Mouse (Mus musculus): ENCODE results near the gene Rgl2. TPM values are rescaled to one million over a fixed set of nuclear protein-coding genes. Genes with fewer than 3 reads are reported as not detected.
"Not testable (repeated sequence)": the region's sequence is repeated elsewhere in the genome, so short reads cannot be mapped to it uniquely, and the experiment has no call there.

The Rgl2 gene
- polyA plus RNA-seq, 1 experiment from 2014 or later = 59.2 TPM

DNA sequence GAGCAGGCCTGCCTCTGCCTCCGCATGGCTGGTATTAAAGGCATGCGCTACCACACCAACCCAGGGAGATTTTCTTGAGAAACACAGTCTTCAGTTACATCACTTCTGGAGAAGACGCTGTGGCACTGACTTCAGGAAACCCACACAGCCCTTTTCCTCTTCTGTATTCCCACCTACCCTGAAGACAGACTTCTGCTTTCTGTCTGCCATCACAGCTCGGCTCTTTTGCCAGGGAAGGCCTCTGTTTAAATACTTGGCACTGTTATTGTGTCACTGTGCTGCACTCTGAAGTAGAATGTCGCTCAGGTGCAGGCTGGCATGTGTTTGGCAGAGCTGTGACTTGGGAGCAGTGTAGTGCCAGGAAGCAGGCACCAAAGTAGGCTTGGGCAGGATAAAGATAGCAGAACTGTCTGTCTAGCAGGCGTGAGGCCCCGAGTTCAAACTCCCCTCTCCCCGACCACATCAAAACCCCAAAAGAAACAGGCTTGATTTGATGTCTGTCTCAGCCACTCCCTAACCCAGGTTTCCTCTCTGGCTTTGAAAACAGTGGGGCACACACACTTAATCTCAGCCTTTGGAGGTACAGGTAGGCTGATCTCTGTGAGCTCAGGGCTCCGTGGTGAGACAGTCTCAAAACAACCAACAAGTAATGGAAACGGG lies 18.2 kb downstream of the Rgl2 start:
- ATAC-seq (ENCODE audit: low FRiP score, low read depth) = no peak
- Histone ChIP-seq H3K4me1 (peaks cover 30% of the 10 kb centered on the region), H3K27me3 (no peaks in the 10 kb centered on the region), H3K36me3 (peaks cover 84% of the 10 kb centered on the region), H3K4me3 (no peak overlapping the region), H3K9ac (no peak overlapping the region), H3K27ac (no peak overlapping the region), H3K4me2 (replicated peaks) (no peak overlapping the region), H3K9me3 (no peaks in the 10 kb centered on the region)
- WGBS = 89% methylated on average over 10 of the region's 10 CpGs

DNA sequence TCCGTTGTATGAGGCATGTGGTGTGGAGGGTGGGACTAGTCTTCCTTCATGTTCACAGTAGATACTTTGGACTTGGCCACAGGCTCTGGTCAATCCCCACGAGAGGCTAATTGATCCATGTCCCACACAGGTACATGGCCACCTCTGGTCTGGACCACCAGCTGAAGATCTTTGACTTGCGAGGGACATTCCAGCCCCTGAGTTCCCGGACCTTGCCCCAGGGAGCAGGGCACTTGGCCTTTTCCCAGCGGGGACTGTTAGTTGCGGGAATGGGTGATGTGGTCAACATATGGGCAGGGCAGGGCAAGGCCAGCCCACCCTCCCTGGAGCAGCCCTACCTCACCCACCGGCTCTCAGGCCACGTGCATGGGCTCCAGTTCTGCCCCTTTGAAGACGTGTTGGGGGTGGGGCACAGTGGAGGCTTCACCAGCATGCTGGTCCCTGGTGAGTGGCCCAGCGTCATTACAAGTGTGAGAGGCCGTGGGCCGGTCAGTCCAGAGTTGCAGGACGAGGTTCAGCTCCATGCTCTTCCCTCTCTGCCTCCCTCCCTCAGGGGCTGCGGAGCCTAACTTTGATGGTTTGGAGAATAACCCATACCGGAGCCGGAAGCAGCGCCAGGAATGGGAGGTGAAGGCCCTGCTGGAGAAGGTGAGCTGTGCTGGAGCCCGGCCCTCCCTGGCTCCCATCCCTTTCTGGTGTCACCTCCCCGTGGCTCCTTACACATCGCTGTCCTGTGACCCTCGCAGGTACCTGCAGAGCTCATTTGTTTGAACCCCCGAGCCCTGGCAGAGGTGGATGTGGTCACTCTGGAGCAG lies 19.0 kb downstream of the Rgl2 start:
- WGBS = 82% methylated on average over 22 of the region's 22 CpGs
- Histone ChIP-seq H3K9me3 (no peaks in the 10 kb centered on the region), H3K4me1 (peaks cover 37% of the 10 kb centered on the region), H3K27ac (no peak overlapping the region), H3K4me3 (no peak overlapping the region), H3K4me2 (replicated peaks) (no peak overlapping the region), H3K9ac (no peak overlapping the region), H3K27me3 (no peaks in the 10 kb centered on the region), H3K36me3 (peaks cover 84% of the 10 kb centered on the region)
- ATAC-seq (ENCODE audit: low FRiP score, low read depth) = no peak

DNA sequence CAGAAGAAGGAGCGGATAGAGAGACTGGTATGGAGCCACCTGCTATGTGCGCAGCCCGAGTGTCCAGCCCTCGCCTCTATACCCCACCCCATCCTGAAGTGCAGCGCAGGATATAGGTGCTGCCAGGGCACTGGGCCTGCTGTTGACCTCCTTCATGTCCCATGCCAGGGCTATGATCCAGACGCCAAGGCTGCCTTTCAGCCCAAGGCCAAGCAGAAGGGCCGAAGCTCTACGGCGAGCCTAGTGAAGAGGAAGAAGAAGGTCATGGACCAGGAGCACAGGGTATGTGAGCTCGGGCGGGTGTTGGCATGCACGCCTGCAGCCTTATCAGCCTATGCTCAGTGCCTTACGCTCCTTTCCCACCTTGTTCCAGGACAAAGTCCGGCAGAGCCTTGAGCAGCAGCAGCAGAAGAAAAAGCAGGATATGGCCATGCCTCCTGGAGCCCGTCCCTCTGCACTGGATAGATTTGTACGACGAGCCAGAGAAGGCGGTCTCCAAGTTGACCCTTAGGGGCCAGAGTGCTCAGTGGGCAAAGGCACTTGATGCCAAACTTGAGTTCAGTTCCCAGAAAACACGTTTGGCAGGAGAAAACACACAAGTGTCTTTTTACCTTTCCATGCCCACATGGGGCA lies 19.7 kb downstream of the Rgl2 start:
- H3K4me2 ChIP-seq (replicated peaks) = no peak overlapping the region
- H3K4me3 ChIP-seq = no peak overlapping the region
- H3K4me1 ChIP-seq = peaks cover 44% of the 10 kb centered on the region
- H3K27ac ChIP-seq = no peak overlapping the region
- 88% methylated on average over 19 of the region's 19 CpGs for WGBS
- H3K9me3 ChIP-seq = no peaks in the 10 kb centered on the region
- no peak overlapping the region for H3K9ac ChIP-seq
- no peak for ATAC-seq (ENCODE audit: low FRiP score, low read depth)
- no peaks in the 10 kb centered on the region for H3K27me3 ChIP-seq
- H3K36me3 ChIP-seq = peaks cover 85% of the 10 kb centered on the region

DNA sequence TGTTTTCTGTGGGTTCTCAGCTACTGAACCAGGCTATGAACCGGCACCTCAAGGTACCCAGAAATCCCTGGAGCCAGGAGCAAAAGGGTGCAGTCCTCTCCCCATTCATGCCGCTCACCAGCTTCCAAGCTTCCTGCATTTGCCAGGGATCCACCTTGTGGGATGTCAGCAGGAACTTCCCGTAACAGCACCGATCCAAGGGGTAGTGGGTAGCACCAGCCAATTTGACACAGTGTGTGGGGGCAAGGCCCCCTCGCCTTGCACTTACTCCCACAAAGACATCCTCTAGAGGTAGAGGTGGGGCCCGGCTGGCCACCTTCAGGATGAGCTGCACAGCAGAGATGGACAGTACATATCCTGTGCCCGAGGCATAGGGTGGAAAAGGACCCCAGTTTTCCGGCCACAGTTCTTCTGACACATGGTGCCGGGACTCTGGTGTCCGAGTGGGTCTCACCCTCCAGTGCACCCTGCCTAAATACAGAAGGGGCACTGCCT lies 20.8 kb downstream of the Rgl2 start:
- H3K9ac ChIP-seq = peak overlapping the region; percentile 99

DNA sequence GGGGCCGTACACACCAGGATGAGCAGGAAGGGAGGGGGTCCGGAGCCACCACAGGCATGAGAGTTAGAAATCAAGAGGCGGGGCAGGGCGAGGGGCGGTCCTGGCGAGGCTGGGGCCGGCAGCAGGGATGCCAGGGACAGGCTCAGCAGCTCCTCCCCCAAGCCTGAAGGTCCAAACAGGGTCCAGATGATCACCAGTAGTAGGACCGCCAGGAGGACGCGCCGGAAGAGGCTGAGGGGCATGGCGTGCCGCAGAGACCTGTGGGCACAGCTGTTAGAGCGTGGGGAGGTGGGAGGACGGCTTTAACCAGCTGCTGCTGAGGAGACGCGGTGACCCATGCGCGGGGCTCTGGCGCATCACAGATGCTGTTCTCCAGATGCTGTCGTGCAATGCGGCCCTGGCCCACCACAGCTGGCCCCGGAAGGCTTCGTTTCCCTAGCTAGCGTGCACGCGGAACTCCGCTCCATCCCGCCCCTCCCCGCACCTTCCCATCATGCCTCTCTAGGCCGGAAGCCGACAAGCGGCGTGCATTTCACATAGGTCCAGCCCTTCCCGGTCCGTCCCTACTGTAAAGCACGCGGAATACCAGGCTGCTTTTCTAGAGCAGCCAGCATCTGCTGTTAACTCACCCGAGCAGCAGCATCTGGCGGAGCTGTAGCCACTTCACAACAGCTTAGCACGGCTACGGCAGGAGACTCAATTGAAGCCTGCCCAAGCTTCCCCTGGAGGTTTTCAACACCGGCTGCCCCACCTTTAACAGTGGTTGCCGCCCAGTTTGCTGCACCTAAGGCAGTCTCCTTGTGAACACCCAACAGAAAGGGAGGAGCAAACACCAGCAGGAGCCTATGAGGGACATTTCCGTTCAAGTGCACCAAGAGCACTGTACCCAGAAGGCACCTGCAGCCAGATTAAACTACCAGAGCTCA lies 21.9 kb downstream of the Rgl2 start, which contains the start of gene B3galt4:
TSS of gene B3galt4 (minus strand) at position 468 of the 926 bp plus-strand sequence.
- peaks cover 53% of the 10 kb centered on the region for H3K4me1 ChIP-seq
- ATAC-seq (ENCODE audit: low FRiP score, low read depth) = peak; percentile 77
- WGBS = under 1% methylated on average over 45 of the region's 45 CpGs

More for the DNA sequence above, 20.8 kb downstream of the Rgl2 start:
- peak overlapping the region; percentile 51 for H3K4me3 ChIP-seq
- no peaks in the 10 kb centered on the region for H3K27me3 ChIP-seq
- H3K4me2 ChIP-seq (replicated peaks) = peak overlapping the region; percentile 92
- peaks cover 81% of the 10 kb centered on the region for H3K36me3 ChIP-seq
- H3K27ac ChIP-seq = peak overlapping the region; percentile 96
- ATAC-seq (ENCODE audit: low FRiP score, low read depth) = no peak
- H3K4me1 ChIP-seq = peaks cover 53% of the 10 kb centered on the region
- WGBS = 80% methylated on average over 10 of the region's 10 CpGs
- no peaks in the 10 kb centered on the region for H3K9me3 ChIP-seq

DNA sequence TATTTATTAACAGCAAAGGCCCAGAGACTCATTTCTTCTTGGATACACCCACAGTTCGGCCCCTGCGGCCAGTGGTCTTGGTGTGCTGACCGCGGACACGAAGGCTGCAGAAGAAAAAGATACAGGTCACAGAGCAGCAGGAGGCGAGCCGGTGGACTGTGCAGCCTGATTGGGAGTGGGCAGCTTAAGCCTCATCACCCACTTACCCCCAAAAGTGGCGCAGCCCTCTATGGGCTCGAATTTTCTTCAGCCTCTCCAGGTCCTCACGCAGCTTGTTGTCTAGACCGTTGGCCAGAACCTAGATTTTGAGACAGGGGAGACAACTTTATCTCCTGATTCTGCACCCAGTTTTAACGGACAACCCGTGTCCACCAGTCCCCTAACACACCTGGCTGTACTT lies 22.7 kb downstream of the Rgl2 start:
- peaks cover 64% of the 10 kb centered on the region for H3K36me3 ChIP-seq
- H3K9me3 ChIP-seq; ATAC-seq (ENCODE audit: low FRiP score, low read depth); H3K27me3 ChIP-seq; H3K27ac ChIP-seq: not testable (repeated sequence)
- H3K4me3 ChIP-seq = peak overlapping the region; percentile 51
- H3K9ac ChIP-seq = peak overlapping the region; percentile 99
- H3K4me2 ChIP-seq (replicated peaks) = peak overlapping the region; percentile 92
- H3K4me1 ChIP-seq = peaks cover 58% of the 10 kb centered on the region
- WGBS = 75% methylated on average over 13 of the region's 13 CpGs

More for the DNA sequence above, 21.9 kb downstream of the Rgl2 start, which contains the start of gene B3galt4:
- peak within 1 kb of the TSS; percentile 99 for H3K9ac ChIP-seq
- peak within 1 kb of the TSS; percentile 96 for H3K27ac ChIP-seq
- H3K4me2 ChIP-seq (replicated peaks) = peak within 1 kb of the TSS; percentile 92
- H3K9me3 ChIP-seq = no peaks in the 10 kb centered on the region
- H3K4me3 ChIP-seq = peak within 1 kb of the TSS; percentile 51
- no peaks in the 10 kb centered on the region for H3K27me3 ChIP-seq
- H3K36me3 ChIP-seq = peaks cover 70% of the 10 kb centered on the region

DNA sequence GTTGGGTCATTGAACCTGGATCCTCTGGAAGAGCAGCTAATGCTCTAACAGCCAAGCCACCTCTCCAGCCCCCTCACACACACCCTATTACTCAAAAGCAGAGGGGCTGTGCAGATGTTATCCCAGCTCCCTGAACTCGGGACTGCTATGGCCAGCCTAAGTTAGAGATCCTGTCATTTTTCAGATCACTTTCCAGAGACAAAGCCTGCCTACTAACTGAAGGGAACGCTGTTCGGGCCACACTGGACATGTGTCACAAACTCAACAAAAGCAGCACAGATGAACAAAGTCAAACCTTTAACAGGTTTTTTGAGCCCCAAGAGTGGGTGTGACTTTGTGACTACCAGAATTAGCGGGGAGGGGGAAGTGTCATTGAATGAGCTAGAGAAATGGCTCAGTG lies 23.5 kb downstream of the Rgl2 start:
- peaks cover 63% of the 10 kb centered on the region for H3K4me1 ChIP-seq
- H3K4me3 ChIP-seq = peak overlapping the region; percentile 93
- ATAC-seq (ENCODE audit: low FRiP score, low read depth) = no peak
- H3K27me3 ChIP-seq = no peaks in the 10 kb centered on the region
- peak overlapping the region; percentile 99 for H3K4me2 ChIP-seq (replicated peaks)
- peaks cover 57% of the 10 kb centered on the region for H3K36me3 ChIP-seq
- H3K9me3 ChIP-seq = no peaks in the 10 kb centered on the region
- no peak overlapping the region; the same call in 1 of the 2 replicates for H3K27ac ChIP-seq
- 80% methylated on average over 4 of the region's 4 CpGs for WGBS
- H3K9ac ChIP-seq = peak overlapping the region; percentile 99

GRCm38 (mm10) chr17:33953310-33953709 lies 24.0 kb downstream of the Rgl2 start:
- H3K4me3 ChIP-seq = peak overlapping the region; percentile 93

DNA sequence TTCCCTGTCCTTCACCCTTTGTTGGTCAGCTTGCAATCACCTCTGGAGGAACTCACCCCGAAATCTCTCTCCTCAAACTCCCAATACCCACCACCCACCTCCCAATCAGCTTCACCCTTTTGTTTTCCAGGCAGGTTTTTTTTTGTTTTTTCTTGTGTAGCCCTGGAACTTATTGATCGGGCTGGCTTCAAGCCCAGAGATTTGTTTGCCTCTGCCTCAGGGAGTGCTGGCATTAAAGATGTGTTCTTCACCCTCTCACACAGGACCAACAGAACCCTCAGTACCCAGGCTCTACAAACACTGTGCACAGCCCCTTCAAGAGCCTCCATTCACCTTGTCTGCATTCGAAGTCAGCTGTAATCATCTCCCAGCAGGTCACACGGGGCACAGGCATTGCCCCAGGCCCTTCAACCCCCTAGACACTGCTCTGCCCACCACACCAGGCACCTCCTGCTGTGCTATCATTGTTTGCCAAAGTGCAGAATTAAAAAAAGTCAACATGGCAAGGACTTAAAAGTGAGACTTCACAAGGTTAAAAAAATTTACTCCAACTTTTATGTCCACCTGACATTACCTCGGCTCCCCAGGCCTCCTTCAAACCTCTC lies 24.7 kb downstream of the Rgl2 start:
- H3K9ac ChIP-seq = peak overlapping the region; percentile 99
- no peaks in the 10 kb centered on the region for H3K9me3 ChIP-seq
- H3K4me3 ChIP-seq = peak overlapping the region; percentile 93
- peak overlapping the region; percentile 95 for H3K27ac ChIP-seq
- 42% methylated on average over 5 of the region's 5 CpGs for WGBS
- peaks cover 63% of the 10 kb centered on the region for H3K4me1 ChIP-seq
- H3K36me3 ChIP-seq = peaks cover 57% of the 10 kb centered on the region
- H3K27me3 ChIP-seq = no peaks in the 10 kb centered on the region
- ATAC-seq (ENCODE audit: low FRiP score, low read depth) = no peak
- H3K4me2 ChIP-seq (replicated peaks) = peak overlapping the region; percentile 99

More at GRCm38 (mm10) chr17:33953310-33953709, 24.0 kb downstream of the Rgl2 start:
- no peak for ATAC-seq (ENCODE audit: low FRiP score, low read depth)
- H3K27ac ChIP-seq = no peak overlapping the region
- H3K4me2 ChIP-seq (replicated peaks) = peak overlapping the region; percentile 99
- H3K4me1 ChIP-seq = peaks cover 63% of the 10 kb centered on the region
- H3K9ac ChIP-seq = peak overlapping the region; percentile 99
- no peaks in the 10 kb centered on the region for H3K27me3 ChIP-seq
- H3K36me3 ChIP-seq = peaks cover 57% of the 10 kb centered on the region
- 78% methylated on average over 3 of the region's 3 CpGs for WGBS
- H3K9me3 ChIP-seq = no peaks in the 10 kb centered on the region

GRCm38 (mm10) chr17:33954646-33955554 lies 25.6 kb downstream of the Rgl2 start:
- H3K4me1 ChIP-seq = peaks cover 58% of the 10 kb centered on the region
- WGBS = 1% methylated on average over 33 of the region's 33 CpGs
- peak overlapping the region; percentile 99 for H3K9ac ChIP-seq
- ATAC-seq (ENCODE audit: low FRiP score, low read depth) = peak; percentile 10; the same call in 1 of the 2 replicates
- no peaks in the 10 kb centered on the region for H3K27me3 ChIP-seq
- peaks cover 57% of the 10 kb centered on the region for H3K36me3 ChIP-seq
- H3K27ac ChIP-seq = peak overlapping the region; percentile 95
- H3K9me3 ChIP-seq = no peaks in the 10 kb centered on the region
- H3K4me3 ChIP-seq = peak overlapping the region; percentile 93
- H3K4me2 ChIP-seq (replicated peaks) = peak overlapping the region; percentile 99
